Mouse (Mus musculus) CH12F3 (cell line): ENCODE measurements around the gene Gipr.

Experiments
- in situ Hi-C: fragments of 300-500 bp; cut with MboI; formaldehyde crosslinking; loops from 2 replicates; pipeline ENCODE4 v1.14.3; 2020; ENCODE audit warnings: low sequenced_read_pairs

The Gipr gene

DNA sequence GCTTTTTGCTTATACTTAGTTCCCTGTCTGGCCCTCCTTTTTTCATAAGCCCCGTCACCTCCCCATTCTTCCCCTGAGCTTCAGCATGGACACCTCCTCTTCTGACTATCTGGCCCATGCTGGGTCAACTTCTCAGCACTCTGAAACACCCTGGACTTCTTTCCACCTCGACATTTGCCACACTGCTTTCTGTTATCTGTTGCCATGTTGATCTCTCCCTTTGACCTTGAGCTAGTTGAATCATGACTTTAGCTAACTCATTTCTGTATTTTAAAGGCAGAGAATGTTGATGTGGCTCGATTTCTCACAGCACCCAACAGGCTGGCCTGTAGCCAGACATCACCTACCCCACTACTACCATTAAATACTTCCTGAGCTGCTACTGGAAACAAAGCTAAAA lies 58.5 kb downstream of the Gipr start:
- in situ Hi-C loops, result no loop called here
